Mouse (Mus musculus) leukemia stem cell, adult 10-12 weeks (primary cell): ENCODE results near the gene Gm20896. TPM values are rescaled to one million over a fixed set of nuclear protein-coding genes. Genes with fewer than 3 reads are reported as not detected.

ENCODE experiments used
- polyA plus RNA-seq: library from polyadenylated mRNA; stranded (reverse); fragments of >175 nt; gene quantifications from 2 replicates; pipeline ENCODE4 v1.2.3, GENCODE M21; 2012; ENCODE audit warnings: low replicate concordance

Gm20896 gene
- not detected in 2 replicates for polyA plus RNA-seq

DNA sequence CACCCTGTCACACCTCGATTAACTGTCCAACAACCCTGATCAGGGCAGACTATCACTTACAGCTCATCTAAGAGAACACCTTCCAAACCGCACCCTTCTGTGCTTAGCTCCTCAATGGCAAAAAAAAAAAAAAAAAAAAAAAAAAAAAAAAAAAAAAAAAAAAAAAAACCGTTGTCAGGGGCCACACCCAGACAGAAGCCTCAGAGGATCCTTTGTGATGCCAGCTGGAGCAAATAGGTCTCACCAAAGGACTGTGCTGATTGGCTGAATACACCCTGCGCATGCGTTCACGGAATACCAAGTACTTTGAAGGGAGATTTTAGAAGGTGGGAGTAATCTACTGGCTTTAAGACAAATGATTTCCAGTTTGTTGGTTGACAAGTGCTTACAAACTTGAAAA is at the start of gene Gm20896:
Gene Gm20896, minus strand, starts transcription at position 101 of the 400 bp plus-strand sequence.

